Mouse (Mus musculus) spleen, adult 2 months (tissue): Measurements from ENCODE around the gene Pfkfb1.

Source experiments
- CTCF ChIP-seq: fragments of 200-500 bp; IDR thresholded peaks from 2 replicates; pipeline ENCODE4 v1.5.1; 2011; ENCODE audit warnings: mild to moderate bottlenecking, inconsistent platforms; ENCODE audit not compliant: insufficient read depth, insufficient read length, insufficient replicate concordance; ENCODE audit errors: extremely low read depth
- POLR2A ChIP-seq: fragments of 200-500 bp; IDR thresholded peaks from 2 replicates; pipeline ENCODE4 v1.6.1; 2011; ENCODE audit warnings: low read depth, low read length, inconsistent platforms

GRCm38 (mm10) chrX:150677505-150677904 is 89.5 kb downstream of the Pfkfb1 start:
- no peak for TF ChIP-seq POLR2A
- TF ChIP-seq CTCF = no peak
